Mouse (Mus musculus) kidney, adult 2 months (tissue): ENCODE results near the gene Rnf10.

Experiments used
- CTCF ChIP-seq: fragments of 200-500 bp; conservative IDR thresholded peaks from 2 replicates; pipeline ENCODE4 v1.5.1; 2011; ENCODE audit warnings: low read depth, mild to moderate bottlenecking, control low read depth, low read length, moderate library complexity, mixed read lengths; ENCODE audit not compliant: insufficient read depth, insufficient read length
- POLR2A ChIP-seq: fragments of 200-500 bp; IDR thresholded peaks from one replicate; pipeline ENCODE4 v1.6.1; 2011; ENCODE audit warnings: low read depth, low read length, control low read depth

DNA sequence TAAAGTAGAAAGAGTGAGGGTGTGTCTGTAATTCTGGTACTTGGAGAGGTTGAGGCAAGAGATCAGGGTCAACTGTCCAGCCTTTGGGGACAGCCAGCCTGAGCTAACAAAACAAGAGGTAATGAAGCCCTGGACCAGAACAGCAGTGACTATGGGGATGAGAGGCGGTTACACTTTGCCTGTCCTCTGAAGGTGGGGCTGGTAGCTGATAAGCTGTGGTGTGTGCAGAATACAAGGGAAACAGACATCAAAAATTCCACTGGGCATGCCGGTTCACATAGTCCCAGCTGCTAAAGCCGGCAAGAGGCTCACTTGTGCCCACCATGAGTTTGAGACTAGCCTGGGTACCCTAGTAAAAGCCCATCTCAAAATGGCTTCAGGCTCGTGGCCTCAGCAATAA lies 39.7 kb upstream of the Rnf10 start:
- TF ChIP-seq CTCF (no peak), POLR2A (no peak)
